8 mouse cellular contexts compared by ENCODE assay signal in the genomic region with DNA sequence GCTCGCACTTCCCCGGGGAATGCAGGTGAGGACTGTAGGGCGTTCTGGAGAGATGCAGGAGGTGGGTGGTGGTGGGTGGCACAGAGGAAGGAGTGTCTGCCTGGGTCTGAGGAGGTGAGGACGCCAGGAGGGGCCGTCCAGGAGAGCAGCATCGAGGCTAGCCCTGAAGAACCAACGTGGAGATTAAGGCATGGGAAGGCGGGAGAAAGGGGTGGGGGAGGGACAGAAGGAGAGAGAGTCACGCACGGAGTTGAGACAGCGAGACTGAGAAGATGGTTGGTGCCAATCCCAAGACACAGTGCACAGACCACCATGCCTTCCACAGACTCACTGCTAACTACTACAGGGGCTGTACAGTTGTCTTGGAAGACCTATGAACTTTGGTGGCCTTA. TPM values are rescaled to one million over a fixed set of nuclear protein-coding genes. Genes with fewer than 3 reads are reported as not detected.
DNase-seq lines count a peak whose midpoint lies in the region; ATAC-seq lines count a peak whose summit lies in the region.

No protein-coding gene starts in this region.

- H3K27me3 ChIP-seq in kidney, embryonic 16.5 days (ENCODE audit: insufficient read depth, low read length), result peaks cover 60% of the 10 kb centered on the region
- peaks cover 84% of the 10 kb centered on the region for H3K27me3 ChIP-seq in embryonic facial prominence, embryonic 12.5 days
- peaks cover 93% of the 10 kb centered on the region for H3K27me3 ChIP-seq in limb, embryonic 10.5 days (ENCODE audit: low read depth, poor library complexity, severe bottlenecking)
- H3K27me3 ChIP-seq in neural tube, embryonic 12.5 days (replicated peaks), result peaks cover 72% of the 10 kb centered on the region

- H3K27ac ChIP-seq in kidney, embryonic 16.5 days (ENCODE audit: low read length), result no peak overlapping the region
- no peak overlapping the region for H3K27ac ChIP-seq in embryonic facial prominence, embryonic 12.5 days
- no peak overlapping the region for H3K27ac ChIP-seq in limb, embryonic 10.5 days
- H3K27ac ChIP-seq in neural tube, embryonic 12.5 days, result no peak overlapping the region

- 12% methylated on average over 11 of the region's 11 CpGs for WGBS in kidney, embryonic 16.5 days
- WGBS in embryonic facial prominence, embryonic 12.5 days, result 4% methylated on average over 11 of the region's 11 CpGs
- 7% methylated on average over 11 of the region's 11 CpGs for WGBS in limb, embryonic 10.5 days
- WGBS in neural tube, embryonic 12.5 days, result 10% methylated on average over 11 of the region's 11 CpGs

- H3K4me1 ChIP-seq in kidney, embryonic 16.5 days (ENCODE audit: insufficient read depth, low read length), result peaks cover 13% of the 10 kb centered on the region
- peaks cover 9% of the 10 kb centered on the region for H3K4me1 ChIP-seq in embryonic facial prominence, embryonic 12.5 days
- H3K4me1 ChIP-seq in limb, embryonic 10.5 days, result peaks cover 22% of the 10 kb centered on the region
- peaks cover 10% of the 10 kb centered on the region for H3K4me1 ChIP-seq in neural tube, embryonic 12.5 days

- H3K9me3 ChIP-seq in kidney, embryonic 16.5 days (ENCODE audit: low read length), result no peaks in the 10 kb centered on the region
- no peaks in the 10 kb centered on the region for H3K9me3 ChIP-seq in embryonic facial prominence, embryonic 12.5 days
- no peaks in the 10 kb centered on the region for H3K9me3 ChIP-seq in limb, embryonic 10.5 days (replicated peaks)
- H3K9me3 ChIP-seq in neural tube, embryonic 12.5 days, result no peaks in the 10 kb centered on the region

- no peak for DNase-seq in kidney, postnatal 4 days
- no peak for DNase-seq in limb, embryonic 10.5 days (ENCODE audit: low spot score)
- no peak for DNase-seq in cerebellum, postnatal 25 days
- no peak for DNase-seq in adrenal gland, adult 2 months
- no peak for DNase-seq in layer of hippocampus, postnatal 36 days

- peak overlapping the region; percentile 59 for H3K9ac ChIP-seq in kidney, embryonic 16.5 days (replicated peaks; ENCODE audit: low read length)
- no peak overlapping the region for H3K9ac ChIP-seq in embryonic facial prominence, embryonic 12.5 days
- no peak overlapping the region for H3K9ac ChIP-seq in neural tube, embryonic 12.5 days

- H3K36me3 ChIP-seq in kidney, embryonic 16.5 days (ENCODE audit: insufficient read depth, low read length), result no peaks in the 10 kb centered on the region
- H3K36me3 ChIP-seq in embryonic facial prominence, embryonic 12.5 days, result no peaks in the 10 kb centered on the region
- H3K36me3 ChIP-seq in limb, embryonic 10.5 days, result no peaks in the 10 kb centered on the region
- no peaks in the 10 kb centered on the region for H3K36me3 ChIP-seq in neural tube, embryonic 12.5 days

- peak overlapping the region; percentile 72 for H3K4me2 ChIP-seq in kidney, embryonic 16.5 days (replicated peaks; ENCODE audit: low read depth, low read length)
- H3K4me2 ChIP-seq in embryonic facial prominence, embryonic 12.5 days (replicated peaks), result peak overlapping the region; percentile 58
- H3K4me2 ChIP-seq in neural tube, embryonic 12.5 days (replicated peaks), result peak overlapping the region; percentile 57

- peak overlapping the region; percentile 56 for H3K4me3 ChIP-seq in kidney, embryonic 16.5 days (ENCODE audit: low read length)
- H3K4me3 ChIP-seq in embryonic facial prominence, embryonic 12.5 days, result peak overlapping the region; percentile 32
- peak overlapping the region; percentile 42 for H3K4me3 ChIP-seq in limb, embryonic 10.5 days
- peak overlapping the region; percentile 27 for H3K4me3 ChIP-seq in neural tube, embryonic 12.5 days

- ATAC-seq in kidney, embryonic 16.5 days (ENCODE audit: low FRiP score, low TSS enrichment), result no peak
- ATAC-seq in embryonic facial prominence, embryonic 12.5 days (ENCODE audit: insufficient number of reproducible peaks, insufficient read depth, low FRiP score, low TSS enrichment), result no peak
- no peak for ATAC-seq in neural tube, embryonic 12.5 days (ENCODE audit: low FRiP score, low read depth)

RNA-seq across cellular contexts. Expression of a gene that starts 1.0 kb away (rescaled TPM):
- 6.4 and 7.2 TPM in 2 replicates for polyA plus RNA-seq in kidney, embryonic 16.5 days (2015; fragmentation: Nextera tagmentation; extraction: Ambion mirVana)
- polyA plus RNA-seq in embryonic facial prominence, embryonic 12.5 days (2016; fragmentation: Nextera tagmentation; extraction: Ambion mirVana), result 2.1 and 3.5 TPM in 2 replicates
- 0.74 and 0.87 TPM in 2 replicates for polyA plus RNA-seq in limb, embryonic 10.5 days (2016; fragmentation: Nextera tagmentation; extraction: Ambion mirVana)
- 2.3 and 2.4 TPM in 2 replicates for polyA plus RNA-seq in neural tube, embryonic 12.5 days (2016; fragmentation: Nextera tagmentation; extraction: Ambion mirVana)
- 10 to 100 TPM; 21.8 to 41.4 TPM for total RNA-seq in adrenal gland, adult 2 months (2021)
- 49.6 and 68.0 TPM in 2 replicates for polyA plus RNA-seq in adrenal gland, adult 2 months (2012; rRNA removed)
- 1 to 10 TPM; 2.7 to 3.2 TPM for total RNA-seq in layer of hippocampus, postnatal 36 days (2021)

RNA-seq across cellular contexts. Expression of a gene that starts 4.8 kb away (rescaled TPM):
- 5.2 and 5.8 TPM in 2 replicates for polyA plus RNA-seq in kidney, embryonic 16.5 days (2015; fragmentation: Nextera tagmentation; extraction: Ambion mirVana)
- 1.3 and 2.3 TPM in 2 replicates for polyA plus RNA-seq in embryonic facial prominence, embryonic 12.5 days (2016; fragmentation: Nextera tagmentation; extraction: Ambion mirVana)
- 0.49 and 0.61 TPM in 2 replicates for polyA plus RNA-seq in limb, embryonic 10.5 days (2016; fragmentation: Nextera tagmentation; extraction: Ambion mirVana)
- polyA plus RNA-seq in neural tube, embryonic 12.5 days (2016; fragmentation: Nextera tagmentation; extraction: Ambion mirVana), result 0.89 and 1.7 TPM in 2 replicates
- total RNA-seq in adrenal gland, adult 2 months (2021), result 10 to 100 TPM; 43.6 to 55.6 TPM
- 61.0 and 64.1 TPM in 2 replicates for polyA plus RNA-seq in adrenal gland, adult 2 months (2012; rRNA removed)
- total RNA-seq in layer of hippocampus, postnatal 36 days (2021), result 10 to 100 TPM in 1 of 2 experiments, 1 to 10 TPM in 1; 8.5 to 10.3 TPM

RNA-seq across cellular contexts. Expression of a gene that starts 11.0 kb away (rescaled TPM):
- polyA plus RNA-seq in kidney, embryonic 16.5 days (2015; fragmentation: Nextera tagmentation; extraction: Ambion mirVana), result 2.0 and 2.4 TPM in 2 replicates
- polyA plus RNA-seq in embryonic facial prominence, embryonic 12.5 days (2016; fragmentation: Nextera tagmentation; extraction: Ambion mirVana), result 1.8 and 2.0 TPM in 2 replicates
- 0.78 and 1.1 TPM in 2 replicates for polyA plus RNA-seq in limb, embryonic 10.5 days (2016; fragmentation: Nextera tagmentation; extraction: Ambion mirVana)
- polyA plus RNA-seq in neural tube, embryonic 12.5 days (2016; fragmentation: Nextera tagmentation; extraction: Ambion mirVana), result 0.57 and 1.0 TPM in 2 replicates
- 10 to 100 TPM; 12.1 to 20.6 TPM for total RNA-seq in adrenal gland, adult 2 months (2021)
- 45.1 and 54.8 TPM in 2 replicates for polyA plus RNA-seq in adrenal gland, adult 2 months (2012; rRNA removed)
- total RNA-seq in layer of hippocampus, postnatal 36 days (2021), result 1 to 10 TPM; 1.2 to 1.7 TPM

RNA-seq across cellular contexts. Expression of a gene that starts 11.2 kb away (rescaled TPM):
- 4.7 and 5.5 TPM in 2 replicates for polyA plus RNA-seq in kidney, embryonic 16.5 days (2015; fragmentation: Nextera tagmentation; extraction: Ambion mirVana)
- 4.7 TPM in 2 replicates for polyA plus RNA-seq in embryonic facial prominence, embryonic 12.5 days (2016; fragmentation: Nextera tagmentation; extraction: Ambion mirVana)
- 1.6 and 3.2 TPM in 2 replicates for polyA plus RNA-seq in limb, embryonic 10.5 days (2016; fragmentation: Nextera tagmentation; extraction: Ambion mirVana)
- polyA plus RNA-seq in neural tube, embryonic 12.5 days (2016; fragmentation: Nextera tagmentation; extraction: Ambion mirVana), result 1.3 and 1.9 TPM in 2 replicates
- total RNA-seq in adrenal gland, adult 2 months (2021), result 10 to 100 TPM; 15.4 to 19.1 TPM
- 44.5 and 44.9 TPM in 2 replicates for polyA plus RNA-seq in adrenal gland, adult 2 months (2012; rRNA removed)
- 1 to 10 TPM; 3.4 to 3.5 TPM for total RNA-seq in layer of hippocampus, postnatal 36 days (2021)

RNA-seq across cellular contexts. Expression of a gene that starts 40.2 kb away (rescaled TPM):
- 0.14 and 0.27 TPM in 2 replicates for polyA plus RNA-seq in kidney, embryonic 16.5 days (2015; fragmentation: Nextera tagmentation; extraction: Ambion mirVana)
- polyA plus RNA-seq in embryonic facial prominence, embryonic 12.5 days (2016; fragmentation: Nextera tagmentation; extraction: Ambion mirVana), result not detected in 2 replicates
- not detected in 2 replicates for polyA plus RNA-seq in limb, embryonic 10.5 days (2016; fragmentation: Nextera tagmentation; extraction: Ambion mirVana)
- polyA plus RNA-seq in neural tube, embryonic 12.5 days (2016; fragmentation: Nextera tagmentation; extraction: Ambion mirVana), result not detected in 2 replicates
- 1 to 10 TPM in 1 of 2 experiments, under 1 TPM in 1; 0.49 to 1.3 TPM for total RNA-seq in adrenal gland, adult 2 months (2021)
- 0.91 TPM in 2 replicates for polyA plus RNA-seq in adrenal gland, adult 2 months (2012; rRNA removed)
- total RNA-seq in layer of hippocampus, postnatal 36 days (2021), result under 1 TPM in 1 of 2 experiments, not detected in 1; 0.47 TPM

Comparison
In these comparisons a context has a peak if more than half of its experiments do, and no peak if none do; other contexts are left out.
1. RNA of a gene that starts 11.0 kb away (polyA plus RNA-seq): 45.1 to 54.8 TPM in adrenal gland, adult 2 months; 2.0 to 2.4 TPM in kidney, embryonic 16.5 days, 1.8 to 2.0 TPM in embryonic facial prominence, embryonic 12.5 days, 0.78 to 1.1 TPM in limb, embryonic 10.5 days and 0.57 to 1.0 TPM in neural tube, embryonic 12.5 days; every median in the first group is over 10 times any median in the second.
2. Peak in every context shown above with its lines, with median percentiles within 50 percentile points of each other: H3K4me2 ChIP-seq and H3K4me3 ChIP-seq.